Mouse (Mus musculus) intestine, embryonic 16.5 days (tissue): ENCODE results near the gene Nradd. TPM values are rescaled to one million over a fixed set of nuclear protein-coding genes. Genes with fewer than 3 reads are reported as not detected.

Experiments
- microRNA-seq: library from miRNA; unstranded; fragments of <30 nt; microRNA quantifications from one replicate; pipeline ENCODE4, GENCODE M21; 2016
- polyA plus RNA-seq: library from polyadenylated mRNA; unstranded; fragments of >200 nt; fragmentation: Nextera tagmentation; extraction: Ambion mirVana; gene quantifications from 2 replicates; pipeline ENCODE4 v1.2.1, GENCODE M21; 2015

Nradd gene
- polyA plus RNA-seq, 1 experiment from 2014 or later = 25.7 TPM

Small RNA genes lying within 50 kb of the gene (microRNA-seq; reads per million reads assigned to microRNA genes)
- not detected for gene Mir8107

Other genes with a start within 250 kb of the Nradd start
- gene Ptpn23, start 216.2 kb downstream of the Nradd start, polyA plus RNA-seq = 10.8 and 12.9 TPM in 2 replicates
- 3.8 and 8.5 TPM in 2 replicates for gene Ngp, start 204.7 kb downstream of the Nradd start, polyA plus RNA-seq
- gene Klhl18, start 147.8 kb downstream of the Nradd start, polyA plus RNA-seq = 8.7 and 8.8 TPM in 2 replicates
- gene Kif9, start 147.5 kb downstream of the Nradd start, polyA plus RNA-seq = 0.53 and 0.78 TPM in 2 replicates
- gene Setd2, start 91.9 kb downstream of the Nradd start, polyA plus RNA-seq = 16.8 and 18.1 TPM in 2 replicates
- 4.0 and 4.2 TPM in 2 replicates for gene Nbeal2, start 29.7 kb upstream of the Nradd start, polyA plus RNA-seq
- gene Ccdc12, start 32.1 kb upstream of the Nradd start, polyA plus RNA-seq = 168 and 188 TPM in 2 replicates
- gene Myl3, start 117.4 kb upstream of the Nradd start, polyA plus RNA-seq = 0.67 and 0.71 TPM in 2 replicates
- 15.4 and 16.4 TPM in 2 replicates for gene Pth1r, start 122.7 kb upstream of the Nradd start, polyA plus RNA-seq
- not detected in 2 replicates for gene Prss42, start 173.7 kb upstream of the Nradd start, polyA plus RNA-seq
- gene Prss44, start 189.5 kb upstream of the Nradd start, polyA plus RNA-seq = not detected in 2 replicates
- not detected in 2 replicates for gene Prss43, start 202.2 kb upstream of the Nradd start, polyA plus RNA-seq
- gene Prss45, start 210.1 kb upstream of the Nradd start, polyA plus RNA-seq = not detected in 2 replicates
- gene Prss46, start 220.1 kb upstream of the Nradd start, polyA plus RNA-seq = not detected in 2 replicates
- 0.37 and 0.61 TPM in 2 replicates for gene Prss50, start 233.5 kb upstream of the Nradd start, polyA plus RNA-seq